Mouse (Mus musculus): ENCODE data around the gene Garem2.

DNA sequence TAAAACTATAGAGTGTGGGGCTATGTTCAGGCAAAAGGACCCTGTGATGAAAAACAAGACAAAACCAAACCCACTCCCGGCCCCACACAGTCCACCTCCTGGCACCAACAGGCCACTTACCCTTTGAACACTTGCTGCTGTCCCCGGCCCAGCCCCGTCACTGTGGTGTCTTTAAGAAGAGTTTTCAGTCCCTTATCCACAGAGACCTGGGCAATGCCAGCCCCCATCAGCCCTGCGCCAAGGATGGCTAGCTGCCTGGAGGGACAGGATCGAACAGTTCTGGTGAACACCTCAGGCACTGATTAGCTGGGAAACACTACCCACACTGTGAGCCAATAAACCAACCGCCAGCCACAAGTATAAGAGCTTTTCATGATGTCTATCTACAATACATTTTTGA lies 23.7 kb downstream of the Garem2 start:
- TF ChIP-seq CTCF (IDR thresholded peaks at IDR 0.05; ENCODE audit: low read depth) = no peak
- no peak for TF ChIP-seq EP300 (IDR thresholded peaks at IDR 0.05; ENCODE audit: low read depth)

Measured in heart, postnatal 0 days (tissue).